Mouse (Mus musculus): ENCODE measurements around the gene Ttf2. TPM values are rescaled to one million over a fixed set of nuclear protein-coding genes. Genes with fewer than 3 reads are reported as not detected.

The Ttf2 gene
- polyA plus RNA-seq (2015; fragmentation: Nextera tagmentation; extraction: Ambion mirVana), result 6.1 and 6.4 TPM in 2 replicates

- H3K36me3 ChIP-seq (ENCODE audit: control insufficient read depth, insufficient read depth), result no peaks in the 10 kb centered on the region
- H3K9ac ChIP-seq (ENCODE audit: low read depth, low read length), result peak within 1 kb of the TSS; percentile 80
- no peaks in the 10 kb centered on the region for H3K9me3 ChIP-seq (replicated peaks; ENCODE audit: control insufficient read depth, low read length)
- WGBS (ENCODE audit: insufficient replicate concordance), result under 1% methylated on average over 40 of the region's 40 CpGs
- H3K27me3 ChIP-seq (ENCODE audit: control insufficient read depth, insufficient read depth, low read depth, low read length), result no peaks in the 10 kb centered on the region
- peaks cover 10% of the 10 kb centered on the region for H3K4me1 ChIP-seq (ENCODE audit: control insufficient read depth, low read depth, low read length)
- ATAC-seq (ENCODE audit: low read depth), result peak; percentile 99
- peak within 1 kb of the TSS; percentile 80 for H3K4me3 ChIP-seq (ENCODE audit: low read depth, low read length)
- H3K4me2 ChIP-seq (ENCODE audit: low read depth, low read length), result peak within 1 kb of the TSS; percentile 96
- H3K27ac ChIP-seq (ENCODE audit: low read length), result 0 out of 2 replicates have a peak within 1 kb of the TSS, but pooled peaks have one; percentile 19
These were observed at the start of gene Ttf2 for GRCm38 (mm10) chr3:100969176-100969917. TSS of gene Ttf2 (minus strand) at chr3:100969663.

DNA sequence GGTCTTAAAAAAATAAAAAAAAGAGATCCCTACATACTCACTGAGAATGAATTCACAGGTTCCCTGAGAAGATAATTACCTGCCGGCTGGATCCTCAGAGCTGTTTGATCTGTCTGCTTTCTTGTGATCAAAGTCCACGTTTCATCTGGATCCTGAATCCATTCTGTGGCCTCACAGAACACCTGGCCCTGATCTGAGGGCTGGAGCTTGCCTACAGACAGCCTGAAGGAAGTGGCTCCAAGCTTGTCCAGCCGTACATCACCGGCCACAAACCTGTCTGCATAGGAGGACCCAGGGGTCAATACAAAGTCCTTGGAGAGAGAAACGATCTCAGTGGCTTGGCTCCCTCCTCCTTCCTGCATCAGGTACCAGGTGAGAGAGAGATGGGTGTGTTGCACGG, 49.0 kb upstream of the Ttf2 start:
- no peak overlapping the region for H3K27ac ChIP-seq (ENCODE audit: low read length)
- 59% methylated on average over 6 of the region's 6 CpGs for WGBS (ENCODE audit: insufficient replicate concordance)

DNA sequence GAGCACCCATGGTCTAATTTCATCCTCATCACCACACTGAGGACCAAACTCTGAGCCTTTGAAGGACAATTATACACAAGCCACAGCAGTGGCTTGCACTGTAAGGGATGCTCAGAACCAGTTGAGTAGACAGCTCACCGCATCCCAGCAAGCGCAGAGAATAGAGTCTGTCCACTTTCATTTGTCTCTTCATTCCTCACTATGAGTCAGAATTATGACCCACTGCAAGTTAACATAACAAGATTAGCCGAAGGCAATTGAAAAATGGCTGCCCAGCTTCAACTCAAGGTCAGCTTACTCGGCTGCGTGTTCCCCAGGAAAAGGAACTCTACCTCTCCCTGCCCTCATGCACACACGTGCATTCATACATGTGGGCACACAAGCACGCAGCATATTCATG, 46.6 kb upstream of the Ttf2 start:
- no peak for ATAC-seq (ENCODE audit: low read depth)
- Histone ChIP-seq H3K27ac (ENCODE audit: low read length) (no peak overlapping the region), H3K9me3 (replicated peaks; ENCODE audit: control insufficient read depth, low read length) (no peaks in the 10 kb centered on the region), H3K4me1 (ENCODE audit: control insufficient read depth, low read depth, low read length) (no peaks in the 10 kb centered on the region), H3K36me3 (ENCODE audit: control insufficient read depth, insufficient read depth) (no peaks in the 10 kb centered on the region), H3K4me3 (ENCODE audit: low read depth, low read length) (no peak overlapping the region), H3K4me2 (ENCODE audit: low read depth, low read length) (no peak overlapping the region), H3K27me3 (ENCODE audit: control insufficient read depth, insufficient read depth, low read depth, low read length) (no peaks in the 10 kb centered on the region), H3K9ac (ENCODE audit: low read depth, low read length) (no peak overlapping the region)
- 63% methylated on average over 7 of the region's 7 CpGs for WGBS (ENCODE audit: insufficient replicate concordance)

More for the DNA sequence above, 49.0 kb upstream of the Ttf2 start:
- no peak overlapping the region for H3K9ac ChIP-seq (ENCODE audit: low read depth, low read length)
- H3K4me3 ChIP-seq (ENCODE audit: low read depth, low read length), result no peak overlapping the region
- ATAC-seq (ENCODE audit: low read depth), result no peak
- no peaks in the 10 kb centered on the region for H3K27me3 ChIP-seq (ENCODE audit: control insufficient read depth, insufficient read depth, low read depth, low read length)
- H3K36me3 ChIP-seq (ENCODE audit: control insufficient read depth, insufficient read depth), result no peaks in the 10 kb centered on the region
- H3K9me3 ChIP-seq (replicated peaks; ENCODE audit: control insufficient read depth, low read length), result no peaks in the 10 kb centered on the region
- no peak overlapping the region for H3K4me2 ChIP-seq (ENCODE audit: low read depth, low read length)
- no peaks in the 10 kb centered on the region for H3K4me1 ChIP-seq (ENCODE audit: control insufficient read depth, low read depth, low read length)

DNA sequence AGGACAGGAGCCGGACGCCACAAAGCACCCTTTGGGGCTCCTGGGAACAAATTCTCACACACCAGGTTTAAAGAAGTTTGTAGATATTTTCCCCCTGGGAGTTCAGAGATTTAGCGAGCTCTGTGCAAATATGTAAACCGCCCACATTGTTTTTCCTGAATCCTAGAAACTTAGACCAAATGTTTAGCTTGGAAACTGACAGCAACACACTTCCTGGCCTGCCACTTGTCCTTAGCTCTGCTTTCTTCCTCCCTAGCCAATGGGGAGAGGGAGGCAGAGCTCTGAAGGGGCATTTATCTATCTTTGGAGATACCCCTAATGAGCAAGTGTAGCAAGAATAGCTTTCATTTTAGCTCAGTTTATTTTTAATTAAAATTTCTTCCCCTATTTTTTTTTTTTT, 45.8 kb upstream of the Ttf2 start:
- H3K4me1 ChIP-seq (ENCODE audit: control insufficient read depth, low read depth, low read length), result no peaks in the 10 kb centered on the region
- 59% methylated on average over 4 of the region's 4 CpGs for WGBS (ENCODE audit: insufficient replicate concordance)
- no peaks in the 10 kb centered on the region for H3K9me3 ChIP-seq (replicated peaks; ENCODE audit: control insufficient read depth, low read length)
- no peaks in the 10 kb centered on the region for H3K36me3 ChIP-seq (ENCODE audit: control insufficient read depth, insufficient read depth)
- no peak overlapping the region for H3K27ac ChIP-seq (ENCODE audit: low read length)
- no peak overlapping the region for H3K4me2 ChIP-seq (ENCODE audit: low read depth, low read length)
- no peak overlapping the region for H3K4me3 ChIP-seq (ENCODE audit: low read depth, low read length)
- ATAC-seq (ENCODE audit: low read depth), result no peak
- H3K27me3 ChIP-seq (ENCODE audit: control insufficient read depth, insufficient read depth, low read depth, low read length), result no peaks in the 10 kb centered on the region
- H3K9ac ChIP-seq (ENCODE audit: low read depth, low read length), result no peak overlapping the region

DNA sequence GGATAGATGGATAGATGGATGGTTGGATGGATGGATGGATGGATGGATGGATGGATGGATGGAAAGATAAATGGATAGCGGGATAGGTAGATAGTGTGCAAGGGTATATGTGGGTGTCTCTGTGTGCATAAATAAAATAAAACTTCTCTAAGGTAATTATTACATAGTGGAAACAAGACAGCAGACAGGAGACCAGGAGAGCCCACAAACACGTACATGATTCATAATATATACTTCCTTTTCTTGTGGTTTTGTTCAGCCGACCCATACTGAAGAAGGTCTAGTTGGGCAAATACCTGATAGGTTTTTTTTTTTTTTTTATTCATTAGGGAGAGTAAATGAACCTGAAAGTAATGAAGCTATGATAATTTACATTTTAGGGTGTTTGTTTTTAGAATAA, 44.1 kb upstream of the Ttf2 start:
- H3K9me3 ChIP-seq (replicated peaks; ENCODE audit: control insufficient read depth, low read length), result no peaks in the 10 kb centered on the region

DNA sequence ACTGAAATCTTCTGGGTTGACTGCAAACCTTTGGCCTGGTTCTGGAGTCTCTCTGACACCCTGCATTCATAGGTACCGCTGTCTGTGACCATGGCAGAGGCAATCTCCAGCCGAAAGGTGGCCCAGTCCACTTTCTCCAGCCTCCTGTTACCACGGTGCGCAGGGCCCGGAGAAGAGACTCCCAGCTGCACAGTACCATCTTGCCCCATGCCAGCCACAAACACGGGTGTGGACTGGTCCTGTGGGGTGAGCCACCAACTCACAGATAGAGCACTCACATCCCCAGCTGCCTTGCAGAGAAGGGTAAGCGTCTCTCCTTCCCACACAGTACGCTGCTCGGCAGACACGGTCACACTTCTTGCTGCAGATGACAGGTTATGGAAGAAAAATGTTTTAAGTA, 43.5 kb upstream of the Ttf2 start:
- no peak overlapping the region for H3K4me2 ChIP-seq (ENCODE audit: low read depth, low read length)
- no peak overlapping the region for H3K9ac ChIP-seq (ENCODE audit: low read depth, low read length)
- no peaks in the 10 kb centered on the region for H3K36me3 ChIP-seq (ENCODE audit: control insufficient read depth, insufficient read depth)
- no peaks in the 10 kb centered on the region for H3K27me3 ChIP-seq (ENCODE audit: control insufficient read depth, insufficient read depth, low read depth, low read length)
- H3K4me3 ChIP-seq (ENCODE audit: low read depth, low read length), result no peak overlapping the region
- ATAC-seq (ENCODE audit: low read depth), result no peak
- H3K9me3 ChIP-seq (replicated peaks; ENCODE audit: control insufficient read depth, low read length), result no peaks in the 10 kb centered on the region
- no peaks in the 10 kb centered on the region for H3K4me1 ChIP-seq (ENCODE audit: control insufficient read depth, low read depth, low read length)
- WGBS (ENCODE audit: insufficient replicate concordance), result 72% methylated on average over 10 of the region's 10 CpGs
- no peak overlapping the region for H3K27ac ChIP-seq (ENCODE audit: low read length)

More for the DNA sequence above, 44.1 kb upstream of the Ttf2 start:
- no peak overlapping the region for H3K4me3 ChIP-seq (ENCODE audit: low read depth, low read length)
- H3K4me2 ChIP-seq (ENCODE audit: low read depth, low read length), result no peak overlapping the region
- no peaks in the 10 kb centered on the region for H3K27me3 ChIP-seq (ENCODE audit: control insufficient read depth, insufficient read depth, low read depth, low read length)
- WGBS (ENCODE audit: insufficient replicate concordance), result 36% methylated on average over 3 of the region's 3 CpGs
- no peak overlapping the region for H3K9ac ChIP-seq (ENCODE audit: low read depth, low read length)
- no peaks in the 10 kb centered on the region for H3K36me3 ChIP-seq (ENCODE audit: control insufficient read depth, insufficient read depth)
- ATAC-seq (ENCODE audit: low read depth), result no peak
- H3K4me1 ChIP-seq (ENCODE audit: control insufficient read depth, low read depth, low read length), result no peaks in the 10 kb centered on the region
- no peak overlapping the region for H3K27ac ChIP-seq (ENCODE audit: low read length)

- ATAC-seq (ENCODE audit: low read depth), result no peak
- Histone ChIP-seq H3K9me3 (replicated peaks; ENCODE audit: control insufficient read depth, low read length) (no peaks in the 10 kb centered on the region), H3K4me3 (ENCODE audit: low read depth, low read length) (no peak overlapping the region)
These were observed 43.1 kb upstream of the Ttf2 start for GRCm38 (mm10) chr3:101012597-101012996.

GRCm38 (mm10) chr3:101012131-101012571, 42.7 kb upstream of the Ttf2 start:
- 54% methylated on average over 10 of the region's 10 CpGs for WGBS (ENCODE audit: insufficient replicate concordance)
- H3K4me1 ChIP-seq (ENCODE audit: control insufficient read depth, low read depth, low read length), result no peaks in the 10 kb centered on the region
- no peaks in the 10 kb centered on the region for H3K36me3 ChIP-seq (ENCODE audit: control insufficient read depth, insufficient read depth)
- H3K4me2 ChIP-seq (ENCODE audit: low read depth, low read length), result no peak overlapping the region
- H3K9ac ChIP-seq (ENCODE audit: low read depth, low read length), result no peak overlapping the region
- no peak overlapping the region for H3K27ac ChIP-seq (ENCODE audit: low read length)
- no peak overlapping the region for H3K4me3 ChIP-seq (ENCODE audit: low read depth, low read length)
- no peaks in the 10 kb centered on the region for H3K9me3 ChIP-seq (replicated peaks; ENCODE audit: control insufficient read depth, low read length)
- no peaks in the 10 kb centered on the region for H3K27me3 ChIP-seq (ENCODE audit: control insufficient read depth, insufficient read depth, low read depth, low read length)
- no peak for ATAC-seq (ENCODE audit: low read depth)

More at GRCm38 (mm10) chr3:101012597-101012996, 43.1 kb upstream of the Ttf2 start:
- Histone ChIP-seq H3K4me1 (ENCODE audit: control insufficient read depth, low read depth, low read length) (no peaks in the 10 kb centered on the region), H3K4me2 (ENCODE audit: low read depth, low read length) (no peak overlapping the region), H3K27ac (ENCODE audit: low read length) (no peak overlapping the region), H3K36me3 (ENCODE audit: control insufficient read depth, insufficient read depth) (no peaks in the 10 kb centered on the region), H3K9ac (ENCODE audit: low read depth, low read length) (no peak overlapping the region), H3K27me3 (ENCODE audit: control insufficient read depth, insufficient read depth, low read depth, low read length) (no peaks in the 10 kb centered on the region)
- 69% methylated on average over 8 of the region's 8 CpGs for WGBS (ENCODE audit: insufficient replicate concordance)

- WGBS (ENCODE audit: insufficient replicate concordance), result 49% methylated on average over 5 of the region's 5 CpGs
- Histone ChIP-seq H3K27me3 (ENCODE audit: control insufficient read depth, insufficient read depth, low read depth, low read length) (no peaks in the 10 kb centered on the region), H3K4me3 (ENCODE audit: low read depth, low read length) (no peak overlapping the region), H3K9me3 (replicated peaks; ENCODE audit: control insufficient read depth, low read length) (no peaks in the 10 kb centered on the region), H3K36me3 (ENCODE audit: control insufficient read depth, insufficient read depth) (no peaks in the 10 kb centered on the region), H3K4me2 (ENCODE audit: low read depth, low read length) (no peak overlapping the region), H3K27ac (ENCODE audit: low read length) (no peak overlapping the region), H3K9ac (ENCODE audit: low read depth, low read length) (no peak overlapping the region), H3K4me1 (ENCODE audit: control insufficient read depth, low read depth, low read length) (no peaks in the 10 kb centered on the region)
- ATAC-seq (ENCODE audit: low read depth), result no peak
These were observed 41.7 kb upstream of the Ttf2 start for GRCm38 (mm10) chr3:101011203-101011600.
